Mouse (Mus musculus) heart, adult 18-20 months (tissue): Measurements from ENCODE around the gene Itgb4. TPM values are rescaled to one million over a fixed set of nuclear protein-coding genes. Genes with fewer than 3 reads are reported as not detected.

Experiments
- total RNA-seq, 2 experiments: library from RNA; stranded (reverse); gene quantifications; 2 replicates each; pipeline ENCODE4 v1.2.3; 2021

The Itgb4 gene
- total RNA-seq, 2 experiments from 2014 or later: 1.9 to 3.7 TPM

Other genes with a start within 250 kb of the Itgb4 start
- 100 to 1,000 TPM in 1 of 2 experiments, 10 to 100 TPM in 1; 96.6 to 104 TPM for gene Tmem94, start 209.3 kb upstream of the Itgb4 start, total RNA-seq
- gene Caskin2, start 161.1 kb upstream of the Itgb4 start, total RNA-seq: 10 to 100 TPM; 39.2 to 42.9 TPM
- gene Tsen54, start 160.0 kb upstream of the Itgb4 start, total RNA-seq: 1 to 10 TPM; 7.1 to 8.5 TPM
- 10 to 100 TPM; 17.5 to 18.2 TPM for gene Llgl2, start 150.7 kb upstream of the Itgb4 start, total RNA-seq
- gene Myo15b, start 116.3 kb upstream of the Itgb4 start, total RNA-seq: not detected
- 1 to 10 TPM; 8.2 to 8.8 TPM for gene Smim5, start 74.7 kb upstream of the Itgb4 start, total RNA-seq
- not detected for gene Smim6, start 62.7 kb upstream of the Itgb4 start, total RNA-seq
- 10 to 100 TPM; 19.0 to 19.9 TPM for gene Sap30bp, start 41.4 kb upstream of the Itgb4 start, total RNA-seq
- 1 to 10 TPM; 7.5 to 7.8 TPM for gene Recql5, start 41.2 kb upstream of the Itgb4 start, total RNA-seq
- 10 to 100 TPM; 14.1 to 15.0 TPM for gene Galk1, start 38.0 kb downstream of the Itgb4 start, total RNA-seq
- 100 to 1,000 TPM in 1 of 2 experiments, 10 to 100 TPM in 1; 98.0 to 107 TPM for gene H3f3b, start 53.3 kb downstream of the Itgb4 start, total RNA-seq
- gene Unk, start 55.6 kb downstream of the Itgb4 start, total RNA-seq: 1 to 10 TPM; 5.2 to 7.8 TPM
- gene Unc13d, start 103.3 kb downstream of the Itgb4 start, total RNA-seq: 1 to 10 TPM in 1 of 2 experiments, under 1 TPM in 1; 0.42 to 2.0 TPM
- gene Wbp2, start 112.3 kb downstream of the Itgb4 start, total RNA-seq: 100 to 1,000 TPM in 1 of 2 experiments, 10 to 100 TPM in 1; 93.3 to 109 TPM
- gene Trim47, start 152.5 kb downstream of the Itgb4 start, total RNA-seq: 10 to 100 TPM; 24.7 to 27.6 TPM
- 10 to 100 TPM in 1 of 2 experiments, 1 to 10 TPM in 1; 9.6 to 10.5 TPM for gene Trim65, start 156.4 kb downstream of the Itgb4 start, total RNA-seq
- 10 to 100 TPM; 56.8 to 66.1 TPM for gene Mrpl38, start 164.2 kb downstream of the Itgb4 start, total RNA-seq
- 10 to 100 TPM; 13.5 to 18.1 TPM for gene Fbf1, start 193.5 kb downstream of the Itgb4 start, total RNA-seq
- 10 to 100 TPM; 14.1 to 17.4 TPM for gene Ten1, start 224.1 kb downstream of the Itgb4 start, total RNA-seq
- gene Acox1, start 224.3 kb downstream of the Itgb4 start, total RNA-seq: 100 to 1,000 TPM; 171 to 200 TPM